Mouse (Mus musculus): ENCODE data around the gene Galnt18.

- TF ChIP-seq POLR2A (IDR thresholded peaks at IDR 0.05; ENCODE audit: low read depth, low read length) (no peak), CTCF (IDR thresholded peaks at IDR 0.05; ENCODE audit: extremely low read depth, insufficient read depth, insufficient read length, insufficient replicate concordance) (no peak)
Measured at GRCm38 (mm10) chr7:111520881-111521280, 258.9 kb downstream of the Galnt18 start.

All from spleen, adult 2 months (tissue).